In genomic region chr10:80968106-80968505, GRCm38 (mm10) we compare ENCODE assay signal across 28 mouse cellular contexts. TPM values are rescaled to one million over a fixed set of nuclear protein-coding genes. Genes with fewer than 3 reads are reported as not detected.
"Had no signal": no experiment of that assay in that cellular context is flagged by ENCODE, and none has a peak within 500 bp of the region (broad histone marks: within the 10 kb centered on the region; RNA-seq: fewer than 3 reads in every experiment).

No protein-coding gene starts in this region.

- H3K36me3 ChIP-seq: embryonic facial prominence, embryonic 10.5 days; embryonic facial prominence, embryonic 12.5 days; embryonic facial prominence, embryonic 13.5 days; embryonic facial prominence, embryonic 15.5 days; forebrain, embryonic 10.5 days; forebrain, embryonic 12.5 days; forebrain, embryonic 15.5 days had no signal

- H3K27me3 ChIP-seq: embryonic facial prominence, embryonic 12.5 days; embryonic facial prominence, embryonic 13.5 days; embryonic facial prominence, embryonic 15.5 days; forebrain, embryonic 12.5 days; forebrain, embryonic 13.5 days; forebrain, embryonic 15.5 days had no signal

- H3K9ac ChIP-seq: embryonic facial prominence, embryonic 12.5 days; embryonic facial prominence, embryonic 15.5 days; forebrain, embryonic 12.5 days; forebrain, embryonic 13.5 days; forebrain, embryonic 15.5 days; forebrain, postnatal 0 days had no signal

- H3K4me3 ChIP-seq: embryonic facial prominence, embryonic 10.5 days; embryonic facial prominence, embryonic 12.5 days; embryonic facial prominence, embryonic 13.5 days; embryonic facial prominence, embryonic 15.5 days; erythroblast, embryonic 14.5 days; forebrain, embryonic 10.5 days; forebrain, embryonic 12.5 days; forebrain, embryonic 13.5 days; forebrain, embryonic 15.5 days; gastrocnemius, adult 2 months; heart, adult 2 months had no signal

- H3K4me2 ChIP-seq: embryonic facial prominence, embryonic 12.5 days; embryonic facial prominence, embryonic 13.5 days; embryonic facial prominence, embryonic 15.5 days; forebrain, embryonic 12.5 days; forebrain, embryonic 13.5 days; forebrain, embryonic 15.5 days had no signal

- H3K27ac ChIP-seq: embryonic facial prominence, embryonic 12.5 days; embryonic facial prominence, embryonic 15.5 days; forebrain, embryonic 12.5 days; forebrain, embryonic 13.5 days; forebrain, embryonic 15.5 days; gastrocnemius, adult 2 months; heart, adult 2 months had no signal

- DNase-seq: cerebellum, adult 9-10 months; cerebellum, adult 9-11 months; cerebellum, postnatal 10 days; cerebellum, postnatal 14 days; cerebellum, postnatal 25 days; cerebellum, postnatal 36 days; embryo, embryonic 11 days; forebrain, postnatal 0 days; gastrocnemius, adult 2 months; gastrocnemius, postnatal 10 days; gastrocnemius, postnatal 14 days; gastrocnemius, postnatal 25 days; gastrocnemius, postnatal 36 days; heart, adult 11 months; heart, adult 18-20 months; heart, adult 2 months had no signal

- H3K9me3 ChIP-seq: embryonic facial prominence, embryonic 12.5 days; embryonic facial prominence, embryonic 15.5 days; forebrain, embryonic 10.5 days; forebrain, embryonic 13.5 days; forebrain, embryonic 15.5 days had no signal

RNA-seq across cellular contexts. Expression of gene Gng7, which starts 46.6 kb away (rescaled TPM):
- polyA plus RNA-seq: erythroblast, embryonic 14.5 days had no signal

RNA-seq across cellular contexts. Expression of gene Diras1, which starts 57.4 kb away (rescaled TPM):
- total RNA-seq: common myeloid progenitor, adult 5-6 weeks; granulocyte monocyte progenitor cell, adult 5-6 weeks; heart, adult 18-20 months; heart, adult 2 months had no signal
- polyA plus RNA-seq: erythroblast, embryonic 14.5 days; gonadal fat pad, adult 2 months had no signal
